Mouse (Mus musculus) embryonic facial prominence, embryonic 15.5 days (tissue): Measurements from ENCODE around the gene Olfr967. TPM values are rescaled to one million over a fixed set of nuclear protein-coding genes. Genes with fewer than 3 reads are reported as not detected.
"Not testable (repeated sequence)": the region's sequence is repeated elsewhere in the genome, so short reads cannot be mapped to it uniquely, and the experiment has no call there.

Experiments used
- ATAC-seq: fragments of 200-750 bp; cut with Nextera tagmentation; 2 replicates; pipeline ENCODE4 v1.8.0; 2017; ENCODE audit warnings: low read depth, moderate TSS enrichment; ENCODE audit not compliant: insufficient number of reproducible peaks, low FRiP score, low TSS enrichment
- H3K27ac ChIP-seq: fragments of 300-500 bp; sonication (generic); replicated peaks from 2 replicates; pipeline ENCODE4 v1.5.1; 2015; ENCODE audit warnings: mild to moderate bottlenecking, inconsistent platforms
- H3K27me3 ChIP-seq: fragments of 300-500 bp; sonication (generic); 2 replicates; pipeline ENCODE4 v1.6.1; 2015; ENCODE audit warnings: inconsistent platforms
- H3K36me3 ChIP-seq: fragments of 300-500 bp; sonication (generic); 2 replicates; pipeline ENCODE4 v1.6.1; 2015; ENCODE audit warnings: mild to moderate bottlenecking, inconsistent platforms
- H3K4me1 ChIP-seq: fragments of 300-500 bp; sonication (generic); 2 replicates; pipeline ENCODE4 v1.6.1; 2015; ENCODE audit warnings: inconsistent platforms
- H3K4me2 ChIP-seq: fragments of 300-500 bp; sonication (generic); replicated peaks from 2 replicates; pipeline ENCODE4 v1.6.1; 2015; ENCODE audit warnings: mild to moderate bottlenecking, inconsistent platforms
- H3K4me3 ChIP-seq: fragments of 300-500 bp; sonication (generic); replicated peaks from 2 replicates; pipeline ENCODE4 v1.5.1; 2015; ENCODE audit warnings: mild to moderate bottlenecking, inconsistent platforms
- H3K9ac ChIP-seq: fragments of 300-500 bp; sonication (generic); 2 replicates; pipeline ENCODE4 v1.6.1; 2015; ENCODE audit warnings: inconsistent platforms
- H3K9me3 ChIP-seq: fragments of 300-500 bp; sonication (generic); replicated peaks from 2 replicates; pipeline ENCODE4 v1.6.1; 2016; ENCODE audit warnings: inconsistent platforms
- WGBS: fragments of 180-500 bp; shearing (Covaris S2); methylation state at CpG from one replicate; pipeline ENCODE4 v1.1.7; 2015; 5-methylcytosine and 5-hydroxymethylcytosine counted together
- polyA plus RNA-seq: library from polyadenylated mRNA; unstranded; fragments of >200 nt; fragmentation: Nextera tagmentation; extraction: Ambion mirVana; gene quantifications from 2 replicates; pipeline ENCODE4 v1.2.1, GENCODE M21; 2015

Gene Olfr967
- not detected in 2 replicates for polyA plus RNA-seq

DNA sequence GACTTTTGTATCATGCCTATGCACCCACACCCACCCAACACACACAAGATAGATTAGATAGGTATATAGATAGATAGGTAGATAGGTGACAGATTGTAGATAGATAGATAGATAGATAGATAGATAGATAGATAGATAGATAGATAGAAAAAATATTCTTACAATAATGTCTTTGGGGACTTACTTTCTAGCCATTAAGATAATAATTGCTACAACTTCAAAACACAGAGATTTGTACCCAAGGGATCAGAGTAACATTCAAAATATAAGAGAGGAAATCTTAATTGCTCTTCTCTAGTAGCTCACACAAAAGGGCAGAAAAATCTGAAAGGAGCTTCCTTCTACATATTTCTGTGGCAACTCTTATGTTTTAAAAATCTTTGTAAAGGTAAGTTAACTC lies at the start of gene Olfr967:
Olfr967 (plus strand) TSS at position 301 of the 400 bp plus-strand sequence.
- Histone ChIP-seq H3K4me3 (no peak within 1 kb of the TSS), H3K9ac (no peak within 1 kb of the TSS), H3K27ac (no peak within 1 kb of the TSS), H3K4me1 (no peaks in the 10 kb centered on the region), H3K36me3 (no peaks in the 10 kb centered on the region), H3K4me2 (no peak within 1 kb of the TSS), H3K9me3 (no peaks in the 10 kb centered on the region), H3K27me3 (no peaks in the 10 kb centered on the region)
- ATAC-seq = no peak

DNA sequence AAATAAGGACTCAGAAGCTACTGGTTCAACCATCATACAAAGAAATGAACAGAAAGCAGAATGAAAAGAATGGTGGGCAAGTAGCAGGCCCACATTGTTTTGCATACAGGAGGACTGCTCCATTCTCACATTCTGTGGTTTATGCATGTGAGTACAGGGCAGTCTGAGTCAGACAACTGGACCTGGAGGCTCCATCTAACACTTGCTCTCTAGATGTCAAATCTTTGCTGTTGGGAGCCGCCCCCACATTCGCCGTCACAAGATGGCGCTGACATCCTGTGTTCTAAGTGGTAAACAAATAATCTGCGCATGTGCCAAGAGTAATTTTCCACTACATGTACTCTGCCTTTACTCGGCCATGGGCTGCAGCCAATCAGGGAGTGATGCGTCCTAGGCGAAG lies 44.9 kb upstream of the Olfr967 start:
- not testable (repeated sequence) for H3K36me3 ChIP-seq, H3K27ac ChIP-seq, H3K9ac ChIP-seq, H3K4me1 ChIP-seq, H3K27me3 ChIP-seq, H3K4me3 ChIP-seq, H3K9me3 ChIP-seq, H3K4me2 ChIP-seq, ATAC-seq
- 83% methylated on average over 8 of the region's 8 CpGs for WGBS

DNA sequence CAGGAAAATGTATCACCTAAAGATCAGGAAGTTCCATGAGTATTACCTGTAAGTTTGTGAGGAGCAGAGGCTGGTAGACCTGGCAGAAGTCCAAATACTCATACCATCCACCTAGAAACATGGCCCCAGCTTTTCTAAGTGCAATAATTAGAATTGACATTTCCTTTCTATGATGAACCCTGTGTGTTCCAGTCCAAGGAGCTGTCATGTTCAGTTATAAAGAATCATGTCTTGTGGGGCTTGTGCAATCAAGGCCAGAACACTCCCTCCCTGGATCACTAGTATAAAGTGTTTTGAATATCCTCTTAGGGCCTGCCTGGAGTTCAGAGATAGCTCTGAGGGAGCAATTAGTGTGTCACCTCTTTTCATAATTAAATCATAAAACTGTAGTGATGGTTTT lies 39.0 kb upstream of the Olfr967 start, which contains the start of gene Olfr149:
Olfr149 (minus strand) TSS at position 101 of the 400 bp plus-strand sequence.
- Histone ChIP-seq H3K4me1 (no peaks in the 10 kb centered on the region), H3K4me2 (no peak within 1 kb of the TSS), H3K9me3 (no peaks in the 10 kb centered on the region), H3K27ac (no peak within 1 kb of the TSS), H3K9ac (no peak within 1 kb of the TSS), H3K27me3 (no peaks in the 10 kb centered on the region), H3K36me3 (no peaks in the 10 kb centered on the region), H3K4me3 (no peak within 1 kb of the TSS)
- ATAC-seq = no peak

DNA sequence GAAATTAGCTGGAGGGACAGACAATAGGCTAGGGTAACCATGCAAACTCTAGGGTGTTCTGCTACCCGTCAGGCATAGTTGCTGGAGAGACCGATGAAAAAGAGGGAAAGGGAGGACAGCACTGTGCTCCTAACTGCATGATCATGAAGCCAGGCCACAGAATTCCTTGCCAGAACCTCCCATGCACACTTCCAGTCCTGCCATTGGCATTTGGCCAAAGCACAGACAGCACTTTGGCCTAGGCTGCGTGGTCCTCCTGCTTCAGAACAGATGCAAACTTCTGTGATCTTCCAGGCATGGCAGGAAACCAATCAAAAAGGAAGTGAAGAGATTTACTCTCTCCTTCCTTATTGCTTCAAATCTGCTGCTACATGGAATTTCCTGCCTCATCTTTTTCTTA lies 37.1 kb upstream of the Olfr967 start:
- no peak for ATAC-seq
- WGBS = 56% methylated on average over 3 of the region's 3 CpGs
- Histone ChIP-seq H3K9ac (no peak overlapping the region), H3K36me3 (no peaks in the 10 kb centered on the region), H3K4me3 (no peak overlapping the region), H3K27me3 (no peaks in the 10 kb centered on the region), H3K4me2 (no peak overlapping the region), H3K9me3 (no peaks in the 10 kb centered on the region), H3K4me1 (no peaks in the 10 kb centered on the region), H3K27ac (no peak overlapping the region)

DNA sequence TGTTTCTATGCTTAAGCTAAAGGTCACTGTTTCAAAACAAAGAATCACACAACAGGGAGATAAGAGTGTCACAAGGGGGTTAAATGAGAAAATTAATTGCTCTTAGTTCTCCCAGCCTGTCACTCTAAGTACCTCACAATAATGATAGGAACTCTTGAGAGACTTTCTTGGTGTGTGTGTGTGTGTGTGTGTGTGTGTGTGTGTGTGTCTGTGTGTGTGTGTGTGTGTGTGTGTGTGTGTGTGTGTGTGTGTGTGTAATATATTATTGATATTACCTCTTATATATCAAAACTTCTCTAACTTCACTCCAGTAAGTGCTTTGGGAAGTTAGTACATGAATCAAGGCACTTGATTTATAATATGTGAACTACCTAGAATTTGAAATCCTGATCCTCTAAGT lies 35.0 kb upstream of the Olfr967 start, which contains the start of gene Olfr965:
Olfr965 (plus strand) TSS at position 301 of the 400 bp plus-strand sequence.
- no peak for ATAC-seq
- Histone ChIP-seq H3K36me3 (no peaks in the 10 kb centered on the region), H3K4me3 (no peak within 1 kb of the TSS), H3K9ac (no peak within 1 kb of the TSS), H3K4me1 (no peaks in the 10 kb centered on the region), H3K9me3 (no peaks in the 10 kb centered on the region), H3K27me3 (no peaks in the 10 kb centered on the region), H3K4me2 (no peak within 1 kb of the TSS), H3K27ac (no peak within 1 kb of the TSS)

DNA sequence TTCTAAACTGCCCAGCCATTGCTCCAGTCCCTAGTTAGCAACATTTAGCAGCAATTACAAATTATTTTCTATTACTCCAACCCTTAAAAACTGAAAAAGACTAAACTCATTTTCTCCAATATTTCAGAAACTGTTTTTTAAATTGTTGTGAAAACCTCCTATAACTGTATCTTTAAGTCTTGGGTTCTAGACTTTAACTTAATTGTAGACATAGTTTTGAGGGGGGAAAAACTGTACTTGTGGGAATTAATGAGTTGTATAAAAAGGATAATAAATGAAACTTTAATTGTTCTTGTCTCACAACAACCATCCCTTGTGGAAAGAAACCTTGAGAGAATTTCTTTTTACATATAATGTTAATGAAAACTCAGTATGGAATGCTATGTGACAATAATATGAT lies 15.4 kb upstream of the Olfr967 start, which contains the start of gene Olfr150:
Olfr150 (plus strand) TSS at position 301 of the 400 bp plus-strand sequence.
- Histone ChIP-seq H3K36me3 (no peaks in the 10 kb centered on the region), H3K9me3 (no peaks in the 10 kb centered on the region), H3K27ac (no peak within 1 kb of the TSS), H3K9ac (no peak within 1 kb of the TSS), H3K27me3 (no peaks in the 10 kb centered on the region), H3K4me2 (no peak within 1 kb of the TSS), H3K4me1 (no peaks in the 10 kb centered on the region), H3K4me3 (no peak within 1 kb of the TSS)
- no peak for ATAC-seq

DNA sequence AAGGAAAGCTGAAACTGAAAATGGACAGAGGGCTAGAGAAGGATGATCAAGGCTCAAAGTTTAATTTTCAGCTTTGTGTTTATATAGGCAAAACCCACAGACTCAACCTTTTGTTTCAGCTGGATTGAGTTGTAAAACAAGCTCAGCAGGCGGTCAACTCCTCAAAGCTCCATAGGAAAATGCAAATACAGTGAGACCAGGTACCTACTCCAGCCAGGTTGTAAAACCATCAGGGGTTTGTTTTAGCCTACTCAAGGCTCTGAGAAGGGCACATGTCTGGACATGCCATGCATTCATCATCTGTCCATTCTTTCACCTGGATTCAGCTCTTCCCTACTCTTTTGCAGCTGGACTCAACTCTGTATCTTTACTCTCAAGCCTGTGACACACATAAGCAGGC lies 5.3 kb upstream of the Olfr967 start:
- H3K4me2 ChIP-seq = no peak overlapping the region
- no peak overlapping the region for H3K9ac ChIP-seq
- no peak for ATAC-seq
- WGBS = 85% methylated on average over 1 of the region's 1 CpGs
- H3K4me1 ChIP-seq = no peaks in the 10 kb centered on the region
- no peaks in the 10 kb centered on the region for H3K9me3 ChIP-seq
- no peaks in the 10 kb centered on the region for H3K36me3 ChIP-seq
- H3K27ac ChIP-seq = no peak overlapping the region
- no peak overlapping the region for H3K4me3 ChIP-seq
- no peaks in the 10 kb centered on the region for H3K27me3 ChIP-seq

DNA sequence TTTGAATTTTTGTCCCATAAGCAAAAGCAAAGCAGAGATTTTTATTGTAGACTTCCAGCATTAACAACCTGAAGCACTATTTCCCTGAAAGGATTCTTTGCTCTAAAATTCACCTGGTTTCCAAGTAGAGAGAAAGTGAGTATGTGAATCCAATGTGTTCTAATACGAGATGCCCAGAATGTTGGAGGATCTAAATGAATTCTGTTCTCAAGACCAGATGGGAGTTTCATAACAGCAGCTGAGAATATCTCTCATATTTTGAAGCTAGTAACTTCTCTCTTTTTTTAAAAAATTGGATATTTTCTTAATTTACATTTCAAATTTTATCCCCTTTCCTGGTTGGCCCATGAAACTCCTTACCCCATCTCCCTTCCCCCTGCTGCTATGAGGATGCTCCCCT lies 379 bp downstream of the Olfr967 start:
- 80% methylated on average over 1 of the region's 1 CpGs for WGBS
- H3K27me3 ChIP-seq = no peaks in the 10 kb centered on the region
- no peak overlapping the region for H3K4me3 ChIP-seq
- H3K9ac ChIP-seq = no peak overlapping the region
- H3K4me2 ChIP-seq = no peak overlapping the region
- no peak for ATAC-seq
- no peak overlapping the region for H3K27ac ChIP-seq
- no peaks in the 10 kb centered on the region for H3K9me3 ChIP-seq
- H3K36me3 ChIP-seq = no peaks in the 10 kb centered on the region
- no peaks in the 10 kb centered on the region for H3K4me1 ChIP-seq

DNA sequence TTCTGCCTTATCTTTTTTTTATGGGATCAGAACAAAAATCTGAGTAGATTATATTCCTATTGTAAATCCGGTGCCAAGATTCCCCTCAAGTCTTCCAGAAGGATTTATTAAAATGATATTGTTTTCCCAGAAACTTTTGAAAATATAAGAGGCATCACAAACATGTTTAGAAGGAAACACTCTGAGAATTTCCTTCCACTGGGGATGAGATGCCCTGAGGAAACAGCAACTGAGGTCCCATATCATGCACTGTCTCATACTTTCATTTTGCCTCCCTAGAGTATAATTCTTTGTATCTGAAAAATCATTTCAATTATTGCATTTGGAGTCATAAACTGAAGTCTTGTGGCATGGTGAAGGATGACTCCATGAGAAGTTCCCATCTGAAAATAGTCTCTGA lies 37.1 kb downstream of the Olfr967 start, which contains the start of gene Olfr968:
Olfr968 (minus strand) TSS at position 101 of the 400 bp plus-strand sequence.
- 73% methylated on average over 1 of the region's 1 CpGs for WGBS
- Histone ChIP-seq H3K27me3 (no peaks in the 10 kb centered on the region), H3K36me3 (no peaks in the 10 kb centered on the region), H3K4me2 (no peak within 1 kb of the TSS), H3K9me3 (no peaks in the 10 kb centered on the region), H3K27ac (no peak within 1 kb of the TSS), H3K4me3 (no peak within 1 kb of the TSS), H3K4me1 (no peaks in the 10 kb centered on the region), H3K9ac (no peak within 1 kb of the TSS)
- no peak for ATAC-seq

DNA sequence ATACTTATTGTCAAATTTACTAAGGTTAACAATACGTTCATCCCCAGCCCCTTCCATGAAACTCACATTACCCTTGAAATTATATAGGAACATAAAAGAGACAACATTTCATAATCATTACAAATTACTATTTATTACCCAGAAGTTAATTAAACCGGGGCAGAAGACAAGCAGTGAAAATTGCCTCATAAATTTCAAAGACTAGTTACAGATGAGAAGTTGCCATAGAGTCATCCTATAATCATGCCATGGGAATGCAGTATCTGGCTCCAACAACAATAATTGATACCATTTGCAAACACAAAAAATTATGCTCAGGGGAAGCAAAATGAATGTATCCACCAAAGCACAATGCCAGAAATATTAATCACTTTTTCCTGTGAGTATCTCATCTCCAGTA lies 44.5 kb downstream of the Olfr967 start, which contains the start of gene Olfr969:
Olfr969 (plus strand) TSS at position 388 of the 400 bp plus-strand sequence.
- no peaks in the 10 kb centered on the region for H3K4me1 ChIP-seq
- 50% methylated on average over 2 of the region's 2 CpGs for WGBS
- H3K27me3 ChIP-seq = no peaks in the 10 kb centered on the region
- no peak within 1 kb of the TSS for H3K4me2 ChIP-seq
- H3K9ac ChIP-seq = no peak within 1 kb of the TSS
- H3K9me3 ChIP-seq = no peaks in the 10 kb centered on the region
- H3K36me3 ChIP-seq = no peaks in the 10 kb centered on the region
- ATAC-seq = no peak
- no peak within 1 kb of the TSS for H3K27ac ChIP-seq
- no peak within 1 kb of the TSS for H3K4me3 ChIP-seq
